Mouse (Mus musculus): ENCODE measurements around the gene Stk19. TPM values are rescaled to one million over a fixed set of nuclear protein-coding genes. Genes with fewer than 3 reads are reported as not detected.
"Not testable (repeated sequence)": the region's sequence is repeated elsewhere in the genome, so short reads cannot be mapped to it uniquely, and the experiment has no call there.

The Stk19 gene
- total RNA-seq, 2 experiments from 2014 or later = 49.1 to 49.5 TPM

GRCm38 (mm10) chr17:34844884-34845283 is 8.1 kb upstream of the Stk19 start:
- no peak for DNase-seq (ENCODE audit: low spot score in 2 of 2)

- no peak for DNase-seq (ENCODE audit: low spot score in 2 of 2)
These were observed 4.1 kb upstream of the Stk19 start for GRCm38 (mm10) chr17:34840736-34841307.

GRCm38 (mm10) chr17:34838785-34839184 is 2.0 kb upstream of the Stk19 start:
- no peak for DNase-seq (ENCODE audit: low spot score in 2 of 2)

- DNase-seq (ENCODE audit: low spot score in 2 of 2) = no peak
These were observed 949 bp upstream of the Stk19 start for GRCm38 (mm10) chr17:34837464-34838324.

- no peak for DNase-seq (ENCODE audit: low spot score in 2 of 2)
These were observed 440 bp downstream of the Stk19 start for GRCm38 (mm10) chr17:34836155-34836855.

GRCm38 (mm10) chr17:34830776-34831175 is 6.0 kb downstream of the Stk19 start:
- DNase-seq (ENCODE audit: low spot score in 2 of 2) = not testable (repeated sequence)

GRCm38 (mm10) chr17:34814818-34815370 is 21.9 kb downstream of the Stk19 start:
- no peak for DNase-seq (ENCODE audit: low spot score in 2 of 2)

- not testable (repeated sequence) for DNase-seq (ENCODE audit: low spot score in 2 of 2)
These were observed 23.0 kb downstream of the Stk19 start for GRCm38 (mm10) chr17:34813747-34814146.

GRCm38 (mm10) chr17:34811275-34811674 is 25.5 kb downstream of the Stk19 start:
- DNase-seq (ENCODE audit: low spot score in 2 of 2) = no peak

GRCm38 (mm10) chr17:34810811-34811210 is 25.9 kb downstream of the Stk19 start:
- not testable (repeated sequence) for DNase-seq (ENCODE audit: low spot score in 2 of 2)

- DNase-seq (ENCODE audit: low spot score in 2 of 2) = not testable (repeated sequence)
These were observed 26.3 kb downstream of the Stk19 start for GRCm38 (mm10) chr17:34810411-34810810.

- no peak for DNase-seq (ENCODE audit: low spot score in 2 of 2)
These were observed 28.0 kb downstream of the Stk19 start for GRCm38 (mm10) chr17:34808599-34809205.

- no peak for DNase-seq (ENCODE audit: low spot score in 2 of 2)
These were observed 29.6 kb downstream of the Stk19 start for GRCm38 (mm10) chr17:34807176-34807575.

- no peak for DNase-seq (ENCODE audit: low spot score in 2 of 2)
These were observed 31.7 kb downstream of the Stk19 start for GRCm38 (mm10) chr17:34804871-34805562.

GRCm38 (mm10) chr17:34804301-34804700 is 32.4 kb downstream of the Stk19 start, which contains the start of gene Cyp21a1:
TSS of gene Cyp21a1 (minus strand) at chr17:34804561.
- not testable (repeated sequence) for DNase-seq (ENCODE audit: low spot score in 2 of 2)

- not testable (repeated sequence) for DNase-seq (ENCODE audit: low spot score in 2 of 2)
These were observed 33.4 kb downstream of the Stk19 start for GRCm38 (mm10) chr17:34803367-34803766.

- not testable (repeated sequence) for DNase-seq (ENCODE audit: low spot score in 2 of 2)
These were observed 34.0 kb downstream of the Stk19 start for GRCm38 (mm10) chr17:34802756-34803155.

- not testable (repeated sequence) for DNase-seq (ENCODE audit: low spot score in 2 of 2)
These were observed 35.9 kb downstream of the Stk19 start for GRCm38 (mm10) chr17:34800781-34801305.

GRCm38 (mm10) chr17:34799531-34799925 is 37.2 kb downstream of the Stk19 start:
- DNase-seq (ENCODE audit: low spot score in 2 of 2) = no peak

GRCm38 (mm10) chr17:34798866-34799530 is 37.7 kb downstream of the Stk19 start:
- no peak for DNase-seq (ENCODE audit: low spot score in 2 of 2)
